Mouse (Mus musculus): ENCODE results near the gene Slc25a47. TPM values are rescaled to one million over a fixed set of nuclear protein-coding genes. Genes with fewer than 3 reads are reported as not detected.

The Slc25a47 gene
- polyA plus RNA-seq, 1 experiment: 3.2 TPM

- no peaks in the 10 kb centered on the region for H3K27me3 ChIP-seq (ENCODE audit: control insufficient read depth, insufficient read depth, low read length)
- H3K4me3 ChIP-seq (ENCODE audit: extremely low read depth, insufficient read depth, insufficient read length): no peak overlapping the region
- H3K4me1 ChIP-seq (ENCODE audit: control insufficient read depth, insufficient read depth, insufficient read length): no peaks in the 10 kb centered on the region
- H3K27ac ChIP-seq (ENCODE audit: insufficient read depth, low read length): no peak overlapping the region
- WGBS: 95% methylated on average over 4 of the region's 4 CpGs
- TF ChIP-seq CTCF (IDR thresholded peaks at IDR 0.05; ENCODE audit: extremely low read depth, insufficient read depth, insufficient read length, insufficient replicate concordance): no peak
- TF ChIP-seq POLR2A (IDR thresholded peaks at IDR 0.05; ENCODE audit: low read depth, low read length): no peak
- DNase-seq (ENCODE audit: low read depth in 1 of 2, low spot score in 2 of 2): no peak
- peaks cover 36% of the 10 kb centered on the region for H3K36me3 ChIP-seq (ENCODE audit: control insufficient read depth, insufficient read depth, low read length)
Observed at GRCm38 (mm10) chr12:108879138-108879537, 43.3 kb downstream of the Slc25a47 start.

GRCm38 (mm10) chr12:108880606-108881005 lies 44.8 kb downstream of the Slc25a47 start:
- no peak overlapping the region for H3K4me3 ChIP-seq (ENCODE audit: extremely low read depth, insufficient read depth, insufficient read length)
- no peak overlapping the region for H3K27ac ChIP-seq (ENCODE audit: insufficient read depth, low read length)
- WGBS: 96% methylated on average over 5 of the region's 5 CpGs
- no peaks in the 10 kb centered on the region for H3K27me3 ChIP-seq (ENCODE audit: control insufficient read depth, insufficient read depth, low read length)
- peaks cover 38% of the 10 kb centered on the region for H3K36me3 ChIP-seq (ENCODE audit: control insufficient read depth, insufficient read depth, low read length)
- DNase-seq (ENCODE audit: low read depth in 1 of 2, low spot score in 2 of 2): no peak
- no peaks in the 10 kb centered on the region for H3K4me1 ChIP-seq (ENCODE audit: control insufficient read depth, insufficient read depth, insufficient read length)
- TF ChIP-seq POLR2A (IDR thresholded peaks at IDR 0.05; ENCODE audit: low read depth, low read length) (no peak), CTCF (IDR thresholded peaks at IDR 0.05; ENCODE audit: extremely low read depth, insufficient read depth, insufficient read length, insufficient replicate concordance) (no peak)

GRCm38 (mm10) chr12:108881192-108881591 lies 45.3 kb downstream of the Slc25a47 start:
- Histone ChIP-seq H3K27me3 (ENCODE audit: control insufficient read depth, insufficient read depth, low read length) (no peaks in the 10 kb centered on the region), H3K27ac (ENCODE audit: insufficient read depth, low read length) (no peak overlapping the region), H3K4me1 (ENCODE audit: control insufficient read depth, insufficient read depth, insufficient read length) (no peaks in the 10 kb centered on the region), H3K4me3 (ENCODE audit: extremely low read depth, insufficient read depth, insufficient read length) (no peak overlapping the region), H3K36me3 (ENCODE audit: control insufficient read depth, insufficient read depth, low read length) (peaks cover 42% of the 10 kb centered on the region)
- 96% methylated on average over 3 of the region's 3 CpGs for WGBS
- no peak for TF ChIP-seq CTCF (IDR thresholded peaks at IDR 0.05; ENCODE audit: extremely low read depth, insufficient read depth, insufficient read length, insufficient replicate concordance)
- no peak for TF ChIP-seq POLR2A (IDR thresholded peaks at IDR 0.05; ENCODE audit: low read depth, low read length)
- DNase-seq (ENCODE audit: low read depth in 1 of 2, low spot score in 2 of 2): no peak

- no peak for TF ChIP-seq CTCF (IDR thresholded peaks at IDR 0.05; ENCODE audit: extremely low read depth, insufficient read depth, insufficient read length, insufficient replicate concordance)
- no peak for TF ChIP-seq POLR2A (IDR thresholded peaks at IDR 0.05; ENCODE audit: low read depth, low read length)
- peaks cover 50% of the 10 kb centered on the region for H3K36me3 ChIP-seq (ENCODE audit: control insufficient read depth, insufficient read depth, low read length)
- no peak overlapping the region for H3K4me3 ChIP-seq (ENCODE audit: extremely low read depth, insufficient read depth, insufficient read length)
- H3K27me3 ChIP-seq (ENCODE audit: control insufficient read depth, insufficient read depth, low read length): no peaks in the 10 kb centered on the region
- H3K27ac ChIP-seq (ENCODE audit: insufficient read depth, low read length): no peak overlapping the region
- 92% methylated on average over 8 of the region's 8 CpGs for WGBS
- DNase-seq (ENCODE audit: low read depth in 1 of 2, low spot score in 2 of 2): no peak
- no peaks in the 10 kb centered on the region for H3K4me1 ChIP-seq (ENCODE audit: control insufficient read depth, insufficient read depth, insufficient read length)
Observed at GRCm38 (mm10) chr12:108882776-108883175, 46.9 kb downstream of the Slc25a47 start.

GRCm38 (mm10) chr12:108885906-108886305 lies 50.1 kb downstream of the Slc25a47 start:
- Histone ChIP-seq H3K4me3 (ENCODE audit: extremely low read depth, insufficient read depth, insufficient read length) (no peak overlapping the region), H3K27ac (ENCODE audit: insufficient read depth, low read length) (no peak overlapping the region), H3K4me1 (ENCODE audit: control insufficient read depth, insufficient read depth, insufficient read length) (no peaks in the 10 kb centered on the region), H3K27me3 (ENCODE audit: control insufficient read depth, insufficient read depth, low read length) (no peaks in the 10 kb centered on the region), H3K36me3 (ENCODE audit: control insufficient read depth, insufficient read depth, low read length) (peaks cover 37% of the 10 kb centered on the region)
- no peak for DNase-seq (ENCODE audit: low read depth in 1 of 2, low spot score in 2 of 2)
- no peak for TF ChIP-seq POLR2A (IDR thresholded peaks at IDR 0.05; ENCODE audit: low read depth, low read length)
- TF ChIP-seq CTCF (IDR thresholded peaks at IDR 0.05; ENCODE audit: extremely low read depth, insufficient read depth, insufficient read length, insufficient replicate concordance): no peak
- 91% methylated on average over 1 of the region's 1 CpGs for WGBS

GRCm38 (mm10) chr12:108887077-108887476 lies 51.2 kb downstream of the Slc25a47 start:
- Histone ChIP-seq H3K4me3 (ENCODE audit: extremely low read depth, insufficient read depth, insufficient read length) (no peak overlapping the region), H3K4me1 (ENCODE audit: control insufficient read depth, insufficient read depth, insufficient read length) (no peaks in the 10 kb centered on the region), H3K27me3 (ENCODE audit: control insufficient read depth, insufficient read depth, low read length) (no peaks in the 10 kb centered on the region), H3K27ac (ENCODE audit: insufficient read depth, low read length) (no peak overlapping the region), H3K36me3 (ENCODE audit: control insufficient read depth, insufficient read depth, low read length) (peaks cover 29% of the 10 kb centered on the region)
- WGBS: 95% methylated on average over 4 of the region's 4 CpGs
- no peak for TF ChIP-seq POLR2A (IDR thresholded peaks at IDR 0.05; ENCODE audit: low read depth, low read length)
- DNase-seq (ENCODE audit: low read depth in 1 of 2, low spot score in 2 of 2): no peak

- Histone ChIP-seq H3K27ac (ENCODE audit: insufficient read depth, low read length) (no peak overlapping the region), H3K4me1 (ENCODE audit: control insufficient read depth, insufficient read depth, insufficient read length) (peaks cover 7% of the 10 kb centered on the region; the same call in 1 of the 2 replicates), H3K36me3 (ENCODE audit: control insufficient read depth, insufficient read depth, low read length) (peaks cover 22% of the 10 kb centered on the region), H3K4me3 (ENCODE audit: extremely low read depth, insufficient read depth, insufficient read length) (no peak overlapping the region), H3K27me3 (ENCODE audit: control insufficient read depth, insufficient read depth, low read length) (no peaks in the 10 kb centered on the region)
- 69% methylated on average over 4 of the region's 4 CpGs for WGBS
- TF ChIP-seq CTCF (IDR thresholded peaks at IDR 0.05; ENCODE audit: extremely low read depth, insufficient read depth, insufficient read length, insufficient replicate concordance) (no peak), POLR2A (IDR thresholded peaks at IDR 0.05; ENCODE audit: low read depth, low read length) (no peak)
- no peak for DNase-seq (ENCODE audit: low read depth in 1 of 2, low spot score in 2 of 2)
Observed at GRCm38 (mm10) chr12:108888632-108889031, 52.8 kb downstream of the Slc25a47 start.
